Mouse (Mus musculus): Measurements from ENCODE around the gene Kcnn1. TPM values are rescaled to one million over a fixed set of nuclear protein-coding genes. Genes with fewer than 3 reads are reported as not detected.
"Not testable (repeated sequence)": the region's sequence is repeated elsewhere in the genome, so short reads cannot be mapped to it uniquely, and the experiment has no call there.

The Kcnn1 gene
- polyA plus RNA-seq, 1 experiment: 22.1 TPM

DNA sequence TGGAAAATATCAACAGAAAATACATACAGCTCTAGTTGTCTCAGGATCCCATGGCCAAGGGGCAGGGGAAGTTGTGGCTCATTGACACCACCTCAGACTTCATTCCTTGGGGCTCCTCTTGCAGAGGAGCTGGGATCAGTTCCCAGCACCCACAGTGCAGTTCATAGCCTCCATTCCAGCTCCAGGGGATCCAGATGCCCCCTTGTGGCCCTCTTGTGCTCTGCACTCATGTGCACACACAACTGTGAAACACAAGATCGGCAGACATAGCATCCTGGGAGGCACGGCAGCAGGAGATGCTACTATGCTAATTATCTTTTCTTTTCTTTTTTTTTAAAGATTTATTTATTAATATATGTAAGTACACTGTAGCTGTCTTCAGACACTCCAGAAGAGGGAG, 36.0 kb downstream of the Kcnn1 start:
- H3K27me3 ChIP-seq (ENCODE audit: control insufficient read depth, insufficient read depth, low read length): no peaks in the 10 kb centered on the region
- TF ChIP-seq POLR2A (IDR thresholded peaks at IDR 0.05; ENCODE audit: borderline replicate concordance, insufficient read depth, low read length) (no peak), CTCF (IDR thresholded peaks at IDR 0.05; ENCODE audit: borderline replicate concordance, insufficient read depth, low read depth, low read length) (no peak)
- no peaks in the 10 kb centered on the region for H3K4me1 ChIP-seq (ENCODE audit: control insufficient read depth, insufficient read depth, low read length)
- no peak overlapping the region for H3K4me3 ChIP-seq (replicated peaks; ENCODE audit: insufficient read depth, low read depth, low read length)
- H3K27ac ChIP-seq (ENCODE audit: insufficient read depth, low read length): no peak overlapping the region
- no peak for DNase-seq
- 98% methylated on average over 2 of the region's 2 CpGs for WGBS

DNA sequence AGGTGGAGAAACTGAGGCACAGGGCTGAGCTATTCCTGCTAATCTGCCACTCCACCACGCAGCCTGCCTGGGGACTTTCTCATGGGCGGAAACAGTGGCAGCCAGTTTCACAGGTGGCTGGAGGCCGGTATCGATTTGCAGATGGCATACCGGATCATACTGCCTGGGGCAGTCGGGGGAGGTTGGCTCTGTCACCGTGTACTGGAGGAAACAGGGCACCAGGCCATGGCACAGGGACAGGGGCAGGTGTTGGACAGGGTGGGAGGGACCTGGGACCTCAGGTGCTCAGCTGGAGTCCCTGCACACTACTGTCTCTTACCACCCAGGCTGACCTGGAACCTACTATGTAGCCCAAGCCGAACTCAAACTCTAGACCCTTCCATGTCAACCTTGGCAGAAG, 37.2 kb downstream of the Kcnn1 start:
- WGBS: 37% methylated on average over 8 of the region's 8 CpGs
- Histone ChIP-seq H3K27ac (ENCODE audit: insufficient read depth, low read length) (no peak overlapping the region), H3K4me1 (ENCODE audit: control insufficient read depth, insufficient read depth, low read length) (no peaks in the 10 kb centered on the region), H3K4me3 (replicated peaks; ENCODE audit: insufficient read depth, low read depth, low read length) (no peak overlapping the region), H3K27me3 (ENCODE audit: control insufficient read depth, insufficient read depth, low read length) (no peaks in the 10 kb centered on the region)
- no peak for TF ChIP-seq POLR2A (IDR thresholded peaks at IDR 0.05; ENCODE audit: borderline replicate concordance, insufficient read depth, low read length)
- TF ChIP-seq CTCF (IDR thresholded peaks at IDR 0.05; ENCODE audit: borderline replicate concordance, insufficient read depth, low read depth, low read length): no peak
- DNase-seq: no peak

DNA sequence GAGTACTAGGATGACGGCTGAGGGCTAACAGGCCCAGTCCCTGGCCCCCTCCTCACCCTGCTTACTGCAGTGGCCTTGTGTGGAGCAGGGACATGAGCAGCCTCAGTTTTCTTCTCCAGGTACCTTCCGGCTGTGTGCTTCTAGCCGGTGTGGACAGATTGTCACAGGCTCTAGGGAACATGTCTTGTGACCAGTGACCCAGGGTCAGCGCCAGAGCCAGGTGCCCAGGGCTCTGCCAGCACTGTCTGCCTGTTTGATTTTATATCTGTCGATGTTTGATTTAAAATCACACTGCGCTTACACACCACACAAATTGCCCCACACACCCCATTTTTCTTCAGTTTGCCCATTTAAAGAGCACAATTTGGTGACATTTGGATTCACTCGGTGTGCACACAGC, 39.3 kb downstream of the Kcnn1 start:
- H3K4me3 ChIP-seq (replicated peaks; ENCODE audit: insufficient read depth, low read depth, low read length): no peak overlapping the region
- no peak overlapping the region for H3K27ac ChIP-seq (ENCODE audit: insufficient read depth, low read length)
- 79% methylated on average over 7 of the region's 7 CpGs for WGBS
- no peak for DNase-seq
- TF ChIP-seq CTCF (IDR thresholded peaks at IDR 0.05; ENCODE audit: borderline replicate concordance, insufficient read depth, low read depth, low read length) (no peak), POLR2A (IDR thresholded peaks at IDR 0.05; ENCODE audit: borderline replicate concordance, insufficient read depth, low read length) (no peak)
- no peaks in the 10 kb centered on the region; the same call in 1 of the 2 replicates for H3K27me3 ChIP-seq (ENCODE audit: control insufficient read depth, insufficient read depth, low read length)
- H3K4me1 ChIP-seq (ENCODE audit: control insufficient read depth, insufficient read depth, low read length): no peaks in the 10 kb centered on the region

DNA sequence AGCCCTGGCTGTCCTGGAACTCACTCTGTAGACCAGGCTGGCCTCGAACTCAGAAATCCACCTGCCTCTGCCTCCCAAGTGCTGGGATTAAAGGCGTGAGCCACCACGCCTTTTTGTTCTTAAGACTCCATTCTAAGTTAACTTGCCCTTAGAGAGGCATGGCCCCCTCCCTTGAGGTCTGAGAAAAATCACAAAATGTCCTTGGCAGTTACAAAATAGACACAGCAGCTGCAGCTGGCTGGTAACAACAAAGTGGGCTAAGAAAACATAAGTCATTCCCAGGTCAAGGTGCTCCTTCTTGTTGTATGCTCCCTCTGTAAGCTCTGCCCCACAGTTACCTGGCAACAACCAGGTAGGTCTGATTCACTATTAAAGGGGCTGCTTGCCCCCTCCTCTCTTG, 40.5 kb downstream of the Kcnn1 start:
- not testable (repeated sequence) for H3K27ac ChIP-seq (ENCODE audit: insufficient read depth, low read length); H3K4me3 ChIP-seq (replicated peaks; ENCODE audit: insufficient read depth, low read depth, low read length); H3K27me3 ChIP-seq (ENCODE audit: control insufficient read depth, insufficient read depth, low read length); H3K4me1 ChIP-seq (ENCODE audit: control insufficient read depth, insufficient read depth, low read length); DNase-seq
- WGBS: 94% methylated on average over 3 of the region's 3 CpGs

DNA sequence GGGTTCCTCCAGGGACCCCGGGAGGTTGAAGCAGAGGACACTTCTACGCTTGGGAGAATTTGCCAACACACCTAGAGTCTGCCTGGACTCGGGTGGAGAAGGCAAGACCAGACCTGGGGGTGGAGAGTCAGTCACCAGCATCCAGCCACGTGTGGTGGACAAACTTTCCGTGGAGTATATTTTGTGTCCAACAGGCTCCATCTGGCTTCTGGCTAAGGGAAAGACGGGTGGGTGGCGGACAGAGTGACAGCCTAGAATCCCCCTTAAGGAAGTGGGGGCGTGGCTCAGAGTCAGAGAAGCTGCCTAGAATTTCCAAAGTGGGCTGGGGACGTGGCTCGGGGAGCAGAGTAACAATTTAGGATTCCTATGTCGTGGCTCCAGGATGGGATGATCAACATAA, 41.1 kb downstream of the Kcnn1 start:
- WGBS: 37% methylated on average over 11 of the region's 11 CpGs
- Histone ChIP-seq H3K27ac (ENCODE audit: insufficient read depth, low read length) (no peak overlapping the region), H3K27me3 (ENCODE audit: control insufficient read depth, insufficient read depth, low read length) (no peaks in the 10 kb centered on the region; the same call in 1 of the 2 replicates), H3K4me3 (replicated peaks; ENCODE audit: insufficient read depth, low read depth, low read length) (no peak overlapping the region), H3K4me1 (ENCODE audit: control insufficient read depth, insufficient read depth, low read length) (no peaks in the 10 kb centered on the region)
- no peak for TF ChIP-seq POLR2A (IDR thresholded peaks at IDR 0.05; ENCODE audit: borderline replicate concordance, insufficient read depth, low read length)
- no peak for TF ChIP-seq CTCF (IDR thresholded peaks at IDR 0.05; ENCODE audit: borderline replicate concordance, insufficient read depth, low read depth, low read length)
- DNase-seq: no peak

DNA sequence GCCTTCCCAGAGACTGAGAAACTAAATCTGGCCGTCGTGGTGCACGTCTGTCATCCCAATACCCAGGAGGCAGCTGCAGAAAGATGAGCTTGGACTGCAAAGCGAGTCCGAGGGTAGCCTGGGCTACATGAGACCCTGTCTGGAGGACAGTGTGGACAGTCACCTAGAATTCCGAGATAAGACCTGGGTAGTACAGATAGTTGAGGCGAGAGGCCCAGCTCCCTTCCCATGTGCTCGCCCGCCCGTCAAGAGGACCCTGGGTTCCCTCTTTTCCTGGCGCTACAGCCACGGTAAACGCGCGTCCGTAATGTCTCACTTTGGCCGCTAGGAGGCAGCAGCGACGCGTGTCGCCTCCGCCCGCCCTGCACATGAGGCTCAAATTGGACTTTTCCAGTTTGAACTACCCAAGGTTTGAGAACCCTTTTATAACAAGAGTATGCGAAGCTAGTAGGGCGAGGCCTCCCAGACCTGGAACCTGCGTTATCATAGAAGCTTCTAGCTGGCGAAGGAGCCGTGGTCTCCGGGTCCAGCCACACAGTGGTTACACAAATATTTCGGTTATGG, 41.6 kb downstream of the Kcnn1 start:
- H3K4me3 ChIP-seq (replicated peaks; ENCODE audit: insufficient read depth, low read depth, low read length): no peak overlapping the region
- no peaks in the 10 kb centered on the region for H3K4me1 ChIP-seq (ENCODE audit: control insufficient read depth, insufficient read depth, low read length)
- peak; percentile 51 to 68 for DNase-seq
- peaks cover 2% of the 10 kb centered on the region; the same call in 1 of the 2 replicates for H3K27me3 ChIP-seq (ENCODE audit: control insufficient read depth, insufficient read depth, low read length)
- no peak overlapping the region for H3K27ac ChIP-seq (ENCODE audit: insufficient read depth, low read length)
- WGBS: 14% methylated on average over 30 of the region's 30 CpGs
- no peak for TF ChIP-seq POLR2A (IDR thresholded peaks at IDR 0.05; ENCODE audit: borderline replicate concordance, insufficient read depth, low read length)
- TF ChIP-seq CTCF (IDR thresholded peaks at IDR 0.05; ENCODE audit: borderline replicate concordance, insufficient read depth, low read depth, low read length): peak; percentile 96

DNA sequence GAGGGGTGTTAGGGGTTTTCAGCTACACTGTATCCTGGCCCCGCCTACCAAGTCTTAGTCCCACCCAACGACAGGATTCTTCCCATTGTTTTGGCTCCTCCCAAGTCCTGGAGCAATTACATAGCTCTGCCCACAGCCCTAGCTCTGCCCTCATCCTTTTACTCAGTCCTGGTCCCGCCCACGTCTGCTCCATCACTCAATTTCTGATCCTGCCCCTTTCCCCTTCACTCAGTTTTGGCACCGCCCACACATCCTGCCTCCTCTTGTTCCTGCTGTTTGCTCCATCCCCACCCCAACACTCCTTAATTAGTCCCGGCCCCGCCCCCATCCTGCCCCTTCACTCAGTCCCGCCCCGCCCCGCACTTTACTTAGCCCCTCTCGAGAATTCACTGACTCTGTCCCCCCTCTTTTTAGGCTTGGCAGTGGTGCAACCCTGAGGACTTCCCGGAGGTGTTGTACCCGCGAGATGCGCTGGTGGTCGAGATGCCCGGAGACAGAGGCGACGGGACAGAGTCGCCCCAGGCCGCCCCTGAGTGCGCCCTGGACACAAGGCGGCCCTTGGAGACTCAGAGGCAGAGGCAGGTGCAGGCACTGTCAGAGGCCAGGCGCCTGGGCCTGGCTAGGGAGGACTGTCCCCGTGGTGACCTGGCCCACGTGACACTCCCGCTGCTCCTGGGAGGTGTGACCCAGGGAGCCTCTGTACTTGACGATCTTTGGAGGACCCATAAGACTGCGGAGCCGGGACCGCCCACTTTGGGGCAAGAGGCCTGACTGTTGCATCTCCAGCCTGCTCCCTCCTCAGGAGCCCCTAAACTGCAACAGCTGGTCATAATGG, 42.7 kb downstream of the Kcnn1 start:
- H3K27me3 ChIP-seq (ENCODE audit: control insufficient read depth, insufficient read depth, low read length): peaks cover 2% of the 10 kb centered on the region; the same call in 1 of the 2 replicates
- no peak for TF ChIP-seq CTCF (IDR thresholded peaks at IDR 0.05; ENCODE audit: borderline replicate concordance, insufficient read depth, low read depth, low read length)
- TF ChIP-seq POLR2A (IDR thresholded peaks at IDR 0.05; ENCODE audit: borderline replicate concordance, insufficient read depth, low read length): no peak
- no peaks in the 10 kb centered on the region for H3K4me1 ChIP-seq (ENCODE audit: control insufficient read depth, insufficient read depth, low read length)
- whole genome bisulfite sequencing: 7% methylated on average over 31 of the region's 31 CpGs
- DNase-seq: no peak
- H3K27ac ChIP-seq (ENCODE audit: insufficient read depth, low read length): no peak overlapping the region
- no peak overlapping the region for H3K4me3 ChIP-seq (replicated peaks; ENCODE audit: insufficient read depth, low read depth, low read length)

DNA sequence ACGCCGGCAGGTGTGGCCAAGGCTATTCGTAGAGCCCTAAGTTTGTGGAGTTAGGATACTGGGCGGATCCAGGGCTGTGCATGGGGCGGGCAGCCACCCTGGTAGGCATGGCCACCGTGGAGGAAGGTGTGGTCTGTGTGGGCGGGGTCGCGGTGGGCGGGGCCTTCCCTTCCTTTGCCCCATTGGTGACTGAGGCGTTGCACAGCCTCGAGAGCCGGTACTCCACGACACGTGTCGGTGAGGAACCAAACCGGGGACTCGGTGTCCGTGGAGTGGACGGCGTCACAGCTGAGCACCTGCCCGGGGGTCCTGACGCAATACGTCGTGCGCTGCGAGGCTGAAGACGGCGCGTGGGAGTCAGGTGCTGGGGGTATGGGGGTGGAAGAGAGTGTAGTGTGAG, 46.4 kb downstream of the Kcnn1 start:
- H3K4me3 ChIP-seq (replicated peaks; ENCODE audit: insufficient read depth, low read depth, low read length): no peak overlapping the region
- no peak overlapping the region for H3K27ac ChIP-seq (ENCODE audit: insufficient read depth, low read length)
- peaks cover 2% of the 10 kb centered on the region; the same call in 1 of the 2 replicates for H3K27me3 ChIP-seq (ENCODE audit: control insufficient read depth, insufficient read depth, low read length)
- WGBS: 10% methylated on average over 30 of the region's 30 CpGs
- no peaks in the 10 kb centered on the region for H3K4me1 ChIP-seq (ENCODE audit: control insufficient read depth, insufficient read depth, low read length)
- no peak for DNase-seq
- TF ChIP-seq CTCF (IDR thresholded peaks at IDR 0.05; ENCODE audit: borderline replicate concordance, insufficient read depth, low read depth, low read length): no peak
- no peak for TF ChIP-seq POLR2A (IDR thresholded peaks at IDR 0.05; ENCODE audit: borderline replicate concordance, insufficient read depth, low read length)

All from cerebellum, adult 2 months (tissue).